Mouse (Mus musculus) spleen, adult 2 months (tissue): Measurements from ENCODE around the gene Gtf2ird2. TPM values are rescaled to one million over a fixed set of nuclear protein-coding genes. Genes with fewer than 3 reads are reported as not detected.

Experiments used
- DNase-seq, 2 experiments: peaks; one replicate each; pipeline versions ENCODE4 v3.0.0 to v3.0.0-alpha.2; 2012 to 2021; ENCODE audit warnings: low spot score in 2 of 2, low read depth in 1 of 2
- H3K27ac ChIP-seq: fragments of 200-500 bp; 2 replicates; pipeline ENCODE4 v1.5.1; 2012; ENCODE audit warnings: low read length, inconsistent platforms; ENCODE audit not compliant: insufficient read depth
- H3K27me3 ChIP-seq: fragments of 200-500 bp; 2 replicates; pipeline ENCODE4 v1.6.1; 2012; ENCODE audit warnings: mild to moderate bottlenecking, moderate library complexity, low read length, inconsistent platforms; ENCODE audit not compliant: control insufficient read depth, insufficient read depth
- H3K36me3 ChIP-seq: fragments of 200-500 bp; 2 replicates; pipeline ENCODE4 v1.6.1; 2012; ENCODE audit warnings: mild to moderate bottlenecking, low read length, inconsistent platforms; ENCODE audit not compliant: control insufficient read depth, insufficient read depth
- H3K4me1 ChIP-seq: fragments of 200-500 bp; 2 replicates; pipeline ENCODE4 v1.6.1; 2011; ENCODE audit warnings: inconsistent platforms; ENCODE audit not compliant: control insufficient read depth, insufficient read depth, insufficient read length
- H3K4me3 ChIP-seq: fragments of 200-500 bp; 2 replicates; pipeline ENCODE4 v1.5.1; 2011; ENCODE audit warnings: mild to moderate bottlenecking, inconsistent platforms; ENCODE audit not compliant: insufficient read depth, insufficient read length; ENCODE audit errors: extremely low read depth
- CTCF ChIP-seq: fragments of 200-500 bp; IDR thresholded peaks from 2 replicates; pipeline ENCODE4 v1.5.1; 2011; ENCODE audit warnings: mild to moderate bottlenecking, inconsistent platforms; ENCODE audit not compliant: insufficient read depth, insufficient read length, insufficient replicate concordance; ENCODE audit errors: extremely low read depth
- POLR2A ChIP-seq: fragments of 200-500 bp; IDR thresholded peaks from 2 replicates; pipeline ENCODE4 v1.6.1; 2011; ENCODE audit warnings: low read depth, low read length, inconsistent platforms
- WGBS: fragments of 180-500 bp; shearing (Covaris S2); methylation state at CpG from one replicate; pipeline ENCODE4 v1.1.7; 2018; 5-methylcytosine and 5-hydroxymethylcytosine counted together
- polyA plus RNA-seq: library from polyadenylated mRNA; depleted of rRNA; stranded (reverse); fragments of >200 nt; gene quantifications from 2 replicates; pipeline ENCODE4 v1.2.3, GENCODE M21; 2012

Gene Gtf2ird2
- polyA plus RNA-seq, 1 experiment: 6.4 TPM

DNA sequence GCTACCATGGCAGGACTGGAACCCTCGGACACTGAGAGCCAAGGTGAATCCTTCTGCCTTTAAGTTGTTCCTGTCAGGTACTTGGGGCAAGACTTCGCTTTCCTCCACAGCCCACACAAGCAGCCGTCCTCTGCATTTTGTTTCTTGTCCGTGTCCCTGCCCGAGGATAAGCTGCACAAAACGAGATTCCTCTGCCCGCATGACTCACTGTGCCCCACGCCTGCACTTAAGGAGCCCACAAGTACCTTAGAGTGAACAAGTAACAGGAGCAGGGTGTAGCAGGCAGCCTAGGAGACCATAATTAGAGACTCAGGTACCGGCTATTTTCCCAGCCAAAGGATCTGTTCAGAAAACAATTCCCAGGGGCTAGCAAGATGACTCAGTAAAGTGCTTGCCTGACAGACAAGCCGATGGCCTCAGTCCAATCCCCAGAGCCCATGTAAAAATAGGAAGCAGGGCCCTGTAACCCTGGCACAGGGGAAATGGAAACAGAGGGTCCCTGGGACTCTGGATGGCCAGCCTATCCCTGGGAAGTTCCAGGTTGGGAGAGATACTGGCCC, 36.5 kb upstream of the Gtf2ird2 start:
- DNase-seq: no peak
- no peaks in the 10 kb centered on the region for H3K27me3 ChIP-seq
- TF ChIP-seq POLR2A: no peak
- no peak for TF ChIP-seq CTCF
- H3K36me3 ChIP-seq: peaks cover 11% of the 10 kb centered on the region
- no peak overlapping the region for H3K4me3 ChIP-seq
- 91% methylated on average over 10 of the region's 10 CpGs for WGBS
- H3K27ac ChIP-seq: no peak overlapping the region
- no peaks in the 10 kb centered on the region for H3K4me1 ChIP-seq

- WGBS: 87% methylated on average over 4 of the region's 4 CpGs
- H3K27ac ChIP-seq: no peak overlapping the region
- H3K4me1 ChIP-seq: no peaks in the 10 kb centered on the region
- no peak for DNase-seq
- no peaks in the 10 kb centered on the region for H3K27me3 ChIP-seq
- H3K36me3 ChIP-seq: peaks cover 12% of the 10 kb centered on the region
- no peak overlapping the region for H3K4me3 ChIP-seq
- TF ChIP-seq CTCF (no peak), POLR2A (no peak)
Measured at GRCm38 (mm10) chr5:134148153-134148552, 35.7 kb upstream of the Gtf2ird2 start.

DNA sequence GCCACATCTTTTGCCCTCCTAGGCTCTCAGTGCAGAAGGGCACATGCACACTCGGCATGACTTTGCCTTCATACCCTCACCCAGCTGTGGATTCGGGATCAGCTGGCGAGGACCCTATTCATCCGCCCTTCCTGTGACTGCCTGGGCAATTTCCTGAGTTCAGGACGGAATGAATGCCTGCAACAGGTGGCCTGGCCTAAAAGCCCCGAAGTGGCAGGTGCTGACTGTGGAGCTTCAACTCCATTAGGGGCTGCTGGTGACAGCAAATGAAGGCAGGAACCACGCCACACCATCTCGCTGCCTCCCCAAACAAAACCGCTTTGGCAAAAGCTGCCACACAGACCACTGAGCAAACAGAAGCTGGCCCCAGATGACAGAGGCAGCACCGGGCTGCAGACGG, 31.9 kb upstream of the Gtf2ird2 start:
- H3K27me3 ChIP-seq: no peaks in the 10 kb centered on the region
- no peaks in the 10 kb centered on the region for H3K4me1 ChIP-seq
- no peak overlapping the region for H3K27ac ChIP-seq
- H3K36me3 ChIP-seq: peaks cover 31% of the 10 kb centered on the region
- DNase-seq: no peak
- no peak overlapping the region for H3K4me3 ChIP-seq
- 93% methylated on average over 11 of the region's 11 CpGs for WGBS
- TF ChIP-seq CTCF: no peak
- no peak for TF ChIP-seq POLR2A

- no peak overlapping the region for H3K27ac ChIP-seq
- peaks cover 27% of the 10 kb centered on the region for H3K36me3 ChIP-seq
- no peak overlapping the region for H3K4me3 ChIP-seq
- DNase-seq: no peak
- no peaks in the 10 kb centered on the region for H3K27me3 ChIP-seq
- 92% methylated on average over 7 of the region's 7 CpGs for WGBS
- TF ChIP-seq POLR2A (no peak), CTCF (no peak)
- H3K4me1 ChIP-seq: no peaks in the 10 kb centered on the region
Measured at GRCm38 (mm10) chr5:134155916-134156466, 27.8 kb upstream of the Gtf2ird2 start.

- no peak overlapping the region for H3K27ac ChIP-seq
- H3K36me3 ChIP-seq: peaks cover 12% of the 10 kb centered on the region
- WGBS: 75% methylated on average over 5 of the region's 5 CpGs
- TF ChIP-seq POLR2A (no peak), CTCF (no peak)
- H3K27me3 ChIP-seq: no peaks in the 10 kb centered on the region
- no peaks in the 10 kb centered on the region for H3K4me1 ChIP-seq
- DNase-seq: no peak
- no peak overlapping the region for H3K4me3 ChIP-seq
Measured at GRCm38 (mm10) chr5:134164688-134165087, 19.1 kb upstream of the Gtf2ird2 start.

GRCm38 (mm10) chr5:134166642-134167041, 17.2 kb upstream of the Gtf2ird2 start:
- Histone ChIP-seq H3K36me3 (peaks cover 12% of the 10 kb centered on the region; the same call in 1 of the 2 replicates), H3K4me1 (no peaks in the 10 kb centered on the region), H3K27ac (no peak overlapping the region), H3K4me3 (no peak overlapping the region), H3K27me3 (no peaks in the 10 kb centered on the region)
- 55% methylated on average over 7 of the region's 7 CpGs for WGBS
- DNase-seq: no peak
- TF ChIP-seq CTCF (no peak), POLR2A (no peak)

GRCm38 (mm10) chr5:134168033-134168432, 15.8 kb upstream of the Gtf2ird2 start:
- peaks cover 10% of the 10 kb centered on the region; the same call in 1 of the 2 replicates for H3K36me3 ChIP-seq
- no peaks in the 10 kb centered on the region for H3K4me1 ChIP-seq
- WGBS: 93% methylated on average over 9 of the region's 9 CpGs
- TF ChIP-seq CTCF: no peak
- TF ChIP-seq POLR2A: no peak
- no peak overlapping the region for H3K27ac ChIP-seq
- H3K4me3 ChIP-seq: no peak overlapping the region
- no peaks in the 10 kb centered on the region for H3K27me3 ChIP-seq
- no peak for DNase-seq
